Mouse (Mus musculus) megakaryocyte, embryonic 14.5 days (primary cell): Measurements from ENCODE around the gene Gm20481.

Source experiments
- FLI1 ChIP-seq: IDR thresholded peaks from 2 replicates; pipeline ENCODE4 v1.6.1; 2012; ENCODE audit warnings: low read length, inconsistent platforms, mixed read lengths
- GATA1 ChIP-seq: IDR thresholded peaks from 3 replicates; pipeline ENCODE4 v1.6.1; 2012; ENCODE audit warnings: mixed read lengths, low read length, inconsistent platforms, borderline replicate concordance

DNA sequence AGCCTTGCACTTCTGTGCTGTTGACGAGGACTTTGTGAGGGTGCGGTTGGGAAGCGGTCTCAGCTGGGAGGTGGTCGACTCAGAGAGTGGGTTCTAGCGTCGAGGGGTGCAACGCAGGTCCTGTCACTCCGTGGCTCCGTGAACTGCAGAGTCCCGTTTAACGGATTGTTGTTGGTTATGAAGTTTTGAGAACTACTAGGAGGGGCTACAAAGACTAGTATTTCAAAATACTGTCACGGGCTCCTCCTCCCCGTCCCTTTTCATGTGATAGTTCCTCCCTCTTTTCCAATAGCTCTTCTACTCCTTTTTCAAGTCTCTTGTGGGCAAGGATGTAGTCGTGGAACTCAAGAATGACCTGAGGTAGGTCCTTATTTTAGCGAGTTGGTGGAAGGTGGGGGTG is 12.6 kb downstream of the Gm20481 start:
- TF ChIP-seq GATA1 (no peak), FLI1 (no peak)
